Mouse (Mus musculus): Measurements from ENCODE around the gene Pqlc2. TPM values are rescaled to one million over a fixed set of nuclear protein-coding genes. Genes with fewer than 3 reads are reported as not detected.

Pqlc2 gene
- polyA plus RNA-seq, 1 experiment from 2014 or later, result 16.7 TPM

DNA sequence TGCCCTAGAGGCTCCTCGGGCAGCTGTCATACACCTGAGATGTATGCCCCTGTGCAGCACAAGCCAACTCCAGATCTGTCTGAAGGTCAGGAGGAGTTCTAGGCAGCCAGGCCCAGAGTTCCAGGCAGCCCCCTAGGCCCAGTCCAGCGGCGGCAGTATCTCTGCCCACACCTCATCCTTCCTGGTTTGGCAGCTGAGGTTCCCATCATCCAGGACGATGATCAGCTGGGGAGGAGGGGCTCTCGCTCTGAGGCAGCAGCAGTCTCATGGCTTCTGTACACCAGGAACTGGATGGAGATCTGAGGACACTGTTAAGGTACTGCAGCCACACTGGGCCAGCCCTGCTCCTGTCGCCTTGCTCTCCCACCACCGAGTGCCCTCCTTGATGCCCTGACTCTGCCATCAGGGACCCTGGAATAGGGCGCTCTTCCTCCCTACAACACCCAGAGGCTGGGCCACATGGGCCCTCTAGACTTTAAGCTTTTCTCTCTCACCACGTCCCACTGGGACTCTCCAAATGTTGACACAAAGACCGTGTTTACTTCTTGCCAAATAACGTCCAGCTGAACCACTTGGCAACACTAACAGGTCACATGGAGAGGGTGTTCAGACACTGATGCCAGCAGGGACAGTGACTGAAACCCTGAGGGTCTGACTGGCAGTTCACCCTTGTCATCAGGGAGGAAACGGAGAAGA, 11.7 kb downstream of the Pqlc2 start:
- Histone ChIP-seq H3K27ac (no peak overlapping the region), H3K4me2 (no peak overlapping the region), H3K9me3 (no peaks in the 10 kb centered on the region), H3K27me3 (no peaks in the 10 kb centered on the region), H3K9ac (no peak overlapping the region), H3K36me3 (peaks cover 47% of the 10 kb centered on the region), H3K4me3 (no peak overlapping the region), H3K4me1 (0 out of 2 replicates have a peak, but pooled peaks cover 5% of the 10 kb centered on the region)
- WGBS, result 82% methylated on average over 12 of the region's 12 CpGs
- no peak for ATAC-seq (ENCODE audit: insufficient number of reproducible peaks, low FRiP score, low TSS enrichment, low read depth)

DNA sequence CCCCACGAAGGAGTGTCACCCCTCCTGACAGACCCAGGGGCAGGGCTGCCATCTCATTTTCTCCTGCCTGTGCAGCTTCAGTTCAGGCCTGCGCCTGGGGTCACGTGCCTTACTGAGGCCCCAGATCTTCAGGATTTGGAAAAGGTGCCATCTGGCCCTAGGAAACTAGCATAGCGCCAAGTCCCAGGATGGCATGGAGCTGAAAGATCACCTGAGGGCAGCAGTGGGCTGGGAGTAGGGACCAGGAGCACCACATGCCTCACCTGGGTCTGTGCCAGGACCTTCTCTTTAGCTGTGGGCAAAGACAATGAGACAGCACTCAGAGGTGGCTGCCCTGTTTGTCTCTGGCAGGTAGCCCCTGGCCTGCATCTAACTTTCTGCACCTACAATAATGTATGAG, 12.9 kb downstream of the Pqlc2 start:
- Histone ChIP-seq H3K4me3 (no peak overlapping the region), H3K36me3 (peaks cover 47% of the 10 kb centered on the region), H3K4me1 (0 out of 2 replicates have a peak, but pooled peaks cover 5% of the 10 kb centered on the region), H3K27ac (no peak overlapping the region), H3K9ac (no peak overlapping the region), H3K9me3 (no peaks in the 10 kb centered on the region), H3K4me2 (no peak overlapping the region), H3K27me3 (no peaks in the 10 kb centered on the region)
- no peak for ATAC-seq (ENCODE audit: insufficient number of reproducible peaks, low FRiP score, low TSS enrichment, low read depth)
- WGBS, result 86% methylated on average over 4 of the region's 4 CpGs

DNA sequence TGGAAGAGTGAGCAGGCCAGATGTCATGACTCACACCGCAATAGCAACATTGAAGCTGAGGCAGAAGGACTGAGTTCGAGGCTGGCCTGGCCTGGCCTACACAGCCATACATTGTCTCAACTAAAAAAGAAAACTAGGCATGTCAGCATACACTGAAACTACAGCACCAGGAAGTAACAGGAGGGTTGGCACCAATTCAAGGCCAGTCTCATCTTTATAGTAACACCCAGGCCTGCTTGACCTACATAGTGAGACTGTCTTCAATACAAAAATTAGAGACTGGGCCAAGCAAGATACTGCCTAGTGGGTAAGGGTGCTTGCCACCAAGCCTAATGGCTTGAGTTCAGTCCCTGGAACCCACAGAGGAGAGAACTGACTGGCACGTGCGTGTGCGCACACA, 18.5 kb downstream of the Pqlc2 start:
- no peak overlapping the region for H3K9ac ChIP-seq
- H3K36me3 ChIP-seq, result peaks cover 49% of the 10 kb centered on the region
- no peaks in the 10 kb centered on the region for H3K9me3 ChIP-seq

GRCm38 (mm10) chr4:139291099-139291498, 19.4 kb downstream of the Pqlc2 start:
- Histone ChIP-seq H3K4me2 (no peak overlapping the region), H3K4me3 (no peak overlapping the region), H3K36me3 (peaks cover 55% of the 10 kb centered on the region), H3K9ac (no peak overlapping the region), H3K27me3 (no peaks in the 10 kb centered on the region), H3K27ac (no peak overlapping the region), H3K4me1 (peaks cover 25% of the 10 kb centered on the region), H3K9me3 (no peaks in the 10 kb centered on the region)
- no peak for ATAC-seq (ENCODE audit: insufficient number of reproducible peaks, low FRiP score, low TSS enrichment, low read depth)
- WGBS, result 84% methylated on average over 16 of the region's 16 CpGs

More for the DNA sequence above, 18.5 kb downstream of the Pqlc2 start:
- Histone ChIP-seq H3K4me1 (peaks cover 20% of the 10 kb centered on the region), H3K27ac (no peak overlapping the region), H3K4me2 (no peak overlapping the region), H3K27me3 (no peaks in the 10 kb centered on the region), H3K4me3 (no peak overlapping the region)
- 96% methylated on average over 5 of the region's 5 CpGs for WGBS
- no peak for ATAC-seq (ENCODE audit: insufficient number of reproducible peaks, low FRiP score, low TSS enrichment, low read depth)

DNA sequence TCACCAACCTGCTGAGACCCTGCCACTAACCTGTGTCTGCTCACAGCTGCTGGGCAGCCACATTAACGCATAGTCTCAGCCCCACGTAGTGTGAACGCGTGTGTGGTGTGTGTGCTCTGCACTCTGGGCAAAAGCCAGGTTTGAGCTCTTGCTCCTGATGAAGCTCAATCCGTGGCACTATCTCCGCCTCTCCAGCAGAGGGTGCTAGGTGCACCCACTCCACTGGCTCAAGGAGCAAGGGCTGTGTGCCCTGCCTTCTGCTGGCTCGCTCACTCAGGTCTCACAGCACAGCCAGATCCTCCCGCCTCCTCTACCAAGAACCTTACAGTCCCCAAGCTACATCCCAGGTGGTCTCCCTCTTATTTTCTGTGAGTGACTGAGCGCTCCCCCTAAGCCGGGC, 21.5 kb downstream of the Pqlc2 start:
- 53% methylated on average over 10 of the region's 10 CpGs for WGBS
- Histone ChIP-seq H3K36me3 (peaks cover 55% of the 10 kb centered on the region), H3K4me1 (peaks cover 43% of the 10 kb centered on the region), H3K4me2 (no peak overlapping the region), H3K4me3 (no peak overlapping the region), H3K27ac (no peak overlapping the region), H3K27me3 (no peaks in the 10 kb centered on the region), H3K9me3 (no peaks in the 10 kb centered on the region), H3K9ac (no peak overlapping the region)
- no peak for ATAC-seq (ENCODE audit: insufficient number of reproducible peaks, low FRiP score, low TSS enrichment, low read depth)

- 0 out of 2 replicates have a peak, but pooled peaks have one; percentile 2 for ATAC-seq (ENCODE audit: insufficient number of reproducible peaks, low FRiP score, low TSS enrichment, low read depth)
- peak overlapping the region; percentile 67 for H3K27ac ChIP-seq
- H3K4me1 ChIP-seq, result peaks cover 55% of the 10 kb centered on the region
Measured at GRCm38 (mm10) chr4:139287122-139287863, 23.2 kb downstream of the Pqlc2 start.

GRCm38 (mm10) chr4:139286234-139286633, 24.3 kb downstream of the Pqlc2 start:
- peaks cover 55% of the 10 kb centered on the region for H3K4me1 ChIP-seq
- H3K27ac ChIP-seq, result peak overlapping the region; percentile 67; the same call in 1 of the 2 replicates
- ATAC-seq (ENCODE audit: insufficient number of reproducible peaks, low FRiP score, low TSS enrichment, low read depth), result no peak
- no peaks in the 10 kb centered on the region for H3K27me3 ChIP-seq
- no peak overlapping the region for H3K4me3 ChIP-seq
- 56% methylated on average over 5 of the region's 5 CpGs for WGBS
- peaks cover 69% of the 10 kb centered on the region for H3K36me3 ChIP-seq
- H3K9ac ChIP-seq, result no peak overlapping the region
- no peak overlapping the region for H3K4me2 ChIP-seq
- no peaks in the 10 kb centered on the region for H3K9me3 ChIP-seq

More at GRCm38 (mm10) chr4:139287122-139287863, 23.2 kb downstream of the Pqlc2 start:
- Histone ChIP-seq H3K9me3 (no peaks in the 10 kb centered on the region), H3K27me3 (no peaks in the 10 kb centered on the region), H3K36me3 (peaks cover 66% of the 10 kb centered on the region), H3K9ac (no peak overlapping the region), H3K4me3 (no peak overlapping the region), H3K4me2 (no peak overlapping the region)
- WGBS, result 72% methylated on average over 18 of the region's 18 CpGs

- Histone ChIP-seq H3K4me2 (no peak overlapping the region), H3K9ac (no peak overlapping the region), H3K36me3 (peaks cover 69% of the 10 kb centered on the region), H3K27ac (peak overlapping the region; percentile 40), H3K4me1 (peaks cover 55% of the 10 kb centered on the region), H3K9me3 (no peaks in the 10 kb centered on the region), H3K4me3 (no peak overlapping the region), H3K27me3 (no peaks in the 10 kb centered on the region)
- WGBS, result 24% methylated on average over 15 of the region's 15 CpGs
- ATAC-seq (ENCODE audit: insufficient number of reproducible peaks, low FRiP score, low TSS enrichment, low read depth), result no peak
Measured at GRCm38 (mm10) chr4:139284877-139285276, 25.6 kb downstream of the Pqlc2 start.

- no peak for ATAC-seq (ENCODE audit: insufficient number of reproducible peaks, low FRiP score, low TSS enrichment, low read depth)
- no peaks in the 10 kb centered on the region for H3K27me3 ChIP-seq
- no peak overlapping the region for H3K4me3 ChIP-seq
- H3K9ac ChIP-seq, result no peak overlapping the region
- H3K27ac ChIP-seq, result no peak overlapping the region; the same call in 1 of the 2 replicates
- H3K36me3 ChIP-seq, result peaks cover 57% of the 10 kb centered on the region
- no peak overlapping the region for H3K4me2 ChIP-seq
- H3K9me3 ChIP-seq, result no peaks in the 10 kb centered on the region
- WGBS, result 43% methylated on average over 6 of the region's 6 CpGs
- H3K4me1 ChIP-seq, result peaks cover 49% of the 10 kb centered on the region
Measured at GRCm38 (mm10) chr4:139282955-139283417, 27.5 kb downstream of the Pqlc2 start.

DNA sequence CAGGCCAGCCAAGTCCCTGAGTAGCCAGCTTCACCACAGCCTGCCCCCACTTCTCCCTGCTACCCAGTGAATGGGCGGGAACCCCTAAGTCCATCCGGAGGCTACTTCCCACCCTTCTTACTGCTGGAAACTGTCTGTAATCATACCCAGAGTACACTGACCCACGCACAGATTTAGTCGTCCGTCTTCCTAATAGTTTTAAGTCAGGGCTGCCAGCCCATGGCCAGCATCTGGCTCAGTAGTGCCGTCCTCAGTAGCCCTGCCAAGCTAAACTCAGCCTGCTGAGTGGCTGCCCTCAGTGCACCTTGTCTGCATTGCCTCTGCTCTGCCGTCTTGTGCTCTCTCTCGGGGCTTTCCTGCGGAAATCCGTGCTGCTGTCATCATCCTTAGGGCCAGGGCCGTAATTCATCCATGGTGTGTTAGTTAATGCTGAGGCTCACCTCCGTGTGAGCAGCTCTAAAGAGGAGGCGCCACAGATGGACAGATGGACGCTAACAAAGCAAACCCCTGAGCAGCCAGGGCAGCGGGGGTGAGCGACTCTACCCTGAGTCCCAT, 28.6 kb downstream of the Pqlc2 start:
- ATAC-seq (ENCODE audit: insufficient number of reproducible peaks, low FRiP score, low TSS enrichment, low read depth), result no peak

GRCm38 (mm10) chr4:139280530-139280929, 30.0 kb downstream of the Pqlc2 start:
- Histone ChIP-seq H3K36me3 (peaks cover 41% of the 10 kb centered on the region), H3K9me3 (no peaks in the 10 kb centered on the region), H3K27me3 (no peaks in the 10 kb centered on the region), H3K4me2 (no peak overlapping the region), H3K27ac (no peak overlapping the region), H3K4me1 (peaks cover 40% of the 10 kb centered on the region), H3K9ac (no peak overlapping the region), H3K4me3 (no peak overlapping the region)
- ATAC-seq (ENCODE audit: insufficient number of reproducible peaks, low FRiP score, low TSS enrichment, low read depth), result no peak
- 91% methylated on average over 12 of the region's 12 CpGs for WGBS

More for the DNA sequence above, 28.6 kb downstream of the Pqlc2 start:
- Histone ChIP-seq H3K4me1 (peaks cover 40% of the 10 kb centered on the region), H3K9ac (no peak overlapping the region), H3K9me3 (no peaks in the 10 kb centered on the region), H3K27ac (no peak overlapping the region), H3K4me3 (no peak overlapping the region), H3K27me3 (no peaks in the 10 kb centered on the region), H3K4me2 (no peak overlapping the region), H3K36me3 (peaks cover 46% of the 10 kb centered on the region)
- 75% methylated on average over 16 of the region's 16 CpGs for WGBS

DNA sequence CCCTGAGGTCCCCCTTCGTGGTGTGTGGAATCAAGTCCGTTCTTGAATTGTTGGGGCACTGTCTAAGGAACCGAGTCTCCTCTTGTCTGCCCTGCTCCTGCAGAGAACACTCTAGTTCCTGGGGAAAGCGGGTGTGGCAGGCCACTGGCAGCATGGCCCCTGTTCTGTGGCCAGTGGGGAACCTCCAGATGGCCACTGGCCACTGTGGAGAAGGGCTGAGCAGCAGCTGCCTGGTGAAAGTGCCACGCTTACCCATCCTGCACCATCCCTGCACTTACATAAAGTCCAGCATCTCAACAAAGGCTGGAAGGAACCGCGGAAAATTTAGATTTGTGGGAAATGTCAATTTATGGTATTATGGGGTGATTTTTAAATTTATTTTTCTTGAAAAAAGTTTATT, 34.1 kb downstream of the Pqlc2 start:
- Histone ChIP-seq H3K36me3 (peaks cover 38% of the 10 kb centered on the region), H3K9me3 (no peaks in the 10 kb centered on the region), H3K27me3 (no peaks in the 10 kb centered on the region), H3K4me3 (no peak overlapping the region), H3K4me1 (peaks cover 36% of the 10 kb centered on the region), H3K9ac (no peak overlapping the region), H3K27ac (no peak overlapping the region), H3K4me2 (no peak overlapping the region)
- no peak for ATAC-seq (ENCODE audit: insufficient number of reproducible peaks, low FRiP score, low TSS enrichment, low read depth)
- WGBS, result 59% methylated on average over 7 of the region's 7 CpGs
